Mouse (Mus musculus): ENCODE results near the gene Rasgef1a. TPM values are rescaled to one million over a fixed set of nuclear protein-coding genes. Genes with fewer than 3 reads are reported as not detected.
A peak's percentile ranks its signal among the peaks of the same experiment; 100 is the strongest.

The Rasgef1a gene
- polyA plus RNA-seq, 1 experiment from 2014 or later, result 0.19 TPM

GRCm38 (mm10) chr6:118072176-118072575 lies 60.9 kb downstream of the Rasgef1a start:
- ATAC-seq (ENCODE audit: insufficient number of reproducible peaks, insufficient read depth, low FRiP score, low read depth), result no peak
- Histone ChIP-seq H3K4me2 (ENCODE audit: low read length) (no peak overlapping the region), H3K9me3 (ENCODE audit: control insufficient read depth, low read length) (no peaks in the 10 kb centered on the region), H3K27ac (replicated peaks in 1 of 2; ENCODE audit: control insufficient read depth in 1 of 2, insufficient read depth in 1 of 2, low read depth in 2 of 2, low read length in 2 of 2) (no peak overlapping the region), H3K4me1 (ENCODE audit: control insufficient read depth in 2 of 2, insufficient read depth in 2 of 2, low read length in 2 of 2) (peaks cover 14 to 18% of the 10 kb centered on the region in 2 experiments), H3K9ac (ENCODE audit: low read length) (no peak overlapping the region), H3K4me3 (ENCODE audit: control insufficient read depth in 1 of 2, insufficient read depth in 1 of 2, low read depth in 1 of 2, low read length in 2 of 2) (no peak overlapping the region), H3K36me3 (ENCODE audit: control insufficient read depth, insufficient read depth, low read length) (no peaks in the 10 kb centered on the region), H3K27me3 (ENCODE audit: control insufficient read depth, insufficient read depth, low read length) (peaks cover 4% of the 10 kb centered on the region; the same call in 1 of the 2 replicates)
- WGBS, result 80% methylated on average over 1 of the region's 1 CpGs

- H3K36me3 ChIP-seq (ENCODE audit: control insufficient read depth, insufficient read depth, low read length), result no peaks in the 10 kb centered on the region
- ATAC-seq (ENCODE audit: insufficient number of reproducible peaks, insufficient read depth, low FRiP score, low read depth), result no peak
- H3K4me1 ChIP-seq (ENCODE audit: control insufficient read depth in 2 of 2, insufficient read depth in 2 of 2, low read length in 2 of 2), result peaks cover 13 to 18% of the 10 kb centered on the region in 2 experiments
- H3K4me2 ChIP-seq (ENCODE audit: low read length), result peak overlapping the region; percentile 31
- H3K4me3 ChIP-seq (ENCODE audit: control insufficient read depth in 1 of 2, insufficient read depth in 1 of 2, low read depth in 1 of 2, low read length in 2 of 2), result no peak overlapping the region
- peak overlapping the region; percentile 20 to 58; a peak in 2 of 4 replicates for H3K27ac ChIP-seq (replicated peaks in 1 of 2; ENCODE audit: control insufficient read depth in 1 of 2, insufficient read depth in 1 of 2, low read depth in 2 of 2, low read length in 2 of 2)
- H3K27me3 ChIP-seq (ENCODE audit: control insufficient read depth, insufficient read depth, low read length), result peaks cover 5% of the 10 kb centered on the region; the same call in 1 of the 2 replicates
- H3K9me3 ChIP-seq (ENCODE audit: control insufficient read depth, low read length), result no peaks in the 10 kb centered on the region
- peak overlapping the region; percentile 8; the same call in 1 of the 2 replicates for H3K9ac ChIP-seq (ENCODE audit: low read length)
- 15% methylated on average over 3 of the region's 3 CpGs for WGBS
Observed at GRCm38 (mm10) chr6:118074151-118074550, 62.9 kb downstream of the Rasgef1a start.

- Histone ChIP-seq H3K27ac (replicated peaks in 1 of 2; ENCODE audit: control insufficient read depth in 1 of 2, insufficient read depth in 1 of 2, low read depth in 2 of 2, low read length in 2 of 2) (no peak overlapping the region), H3K9ac (ENCODE audit: low read length) (no peak overlapping the region), H3K9me3 (ENCODE audit: control insufficient read depth, low read length) (no peaks in the 10 kb centered on the region), H3K4me1 (ENCODE audit: control insufficient read depth in 2 of 2, insufficient read depth in 2 of 2, low read length in 2 of 2) (peaks cover 13 to 18% of the 10 kb centered on the region in 2 experiments), H3K36me3 (ENCODE audit: control insufficient read depth, insufficient read depth, low read length) (no peaks in the 10 kb centered on the region), H3K27me3 (ENCODE audit: control insufficient read depth, insufficient read depth, low read length) (peaks cover 11% of the 10 kb centered on the region), H3K4me2 (ENCODE audit: low read length) (no peak overlapping the region), H3K4me3 (ENCODE audit: control insufficient read depth in 1 of 2, insufficient read depth in 1 of 2, low read depth in 1 of 2, low read length in 2 of 2) (no peak overlapping the region)
- ATAC-seq (ENCODE audit: insufficient number of reproducible peaks, insufficient read depth, low FRiP score, low read depth), result no peak
- 51% methylated on average over 3 of the region's 3 CpGs for WGBS
Observed at GRCm38 (mm10) chr6:118076256-118076655, 65.0 kb downstream of the Rasgef1a start.

GRCm38 (mm10) chr6:118076748-118077147 lies 65.5 kb downstream of the Rasgef1a start:
- ATAC-seq (ENCODE audit: insufficient number of reproducible peaks, insufficient read depth, low FRiP score, low read depth), result no peak
- 63% methylated on average over 8 of the region's 8 CpGs for WGBS

GRCm38 (mm10) chr6:118077421-118077820 lies 66.2 kb downstream of the Rasgef1a start:
- Histone ChIP-seq H3K27me3 (ENCODE audit: control insufficient read depth, insufficient read depth, low read length) (peaks cover 11% of the 10 kb centered on the region), H3K36me3 (ENCODE audit: control insufficient read depth, insufficient read depth, low read length) (no peaks in the 10 kb centered on the region), H3K27ac (replicated peaks in 1 of 2; ENCODE audit: control insufficient read depth in 1 of 2, insufficient read depth in 1 of 2, low read depth in 2 of 2, low read length in 2 of 2) (no peak overlapping the region), H3K9me3 (ENCODE audit: control insufficient read depth, low read length) (no peaks in the 10 kb centered on the region), H3K4me2 (ENCODE audit: low read length) (no peak overlapping the region), H3K4me3 (ENCODE audit: control insufficient read depth in 1 of 2, insufficient read depth in 1 of 2, low read depth in 1 of 2, low read length in 2 of 2) (no peak overlapping the region), H3K9ac (ENCODE audit: low read length) (no peak overlapping the region), H3K4me1 (ENCODE audit: control insufficient read depth in 2 of 2, insufficient read depth in 2 of 2, low read length in 2 of 2) (peaks cover 13 to 18% of the 10 kb centered on the region in 2 experiments)
- no peak for ATAC-seq (ENCODE audit: insufficient number of reproducible peaks, insufficient read depth, low FRiP score, low read depth)
- 57% methylated on average over 7 of the region's 7 CpGs for WGBS

More at GRCm38 (mm10) chr6:118076748-118077147, 65.5 kb downstream of the Rasgef1a start:
- peaks cover 13 to 18% of the 10 kb centered on the region in 2 experiments for H3K4me1 ChIP-seq (ENCODE audit: control insufficient read depth in 2 of 2, insufficient read depth in 2 of 2, low read length in 2 of 2)
- H3K27ac ChIP-seq (replicated peaks in 1 of 2; ENCODE audit: control insufficient read depth in 1 of 2, insufficient read depth in 1 of 2, low read depth in 2 of 2, low read length in 2 of 2), result no peak overlapping the region
- H3K4me3 ChIP-seq (ENCODE audit: control insufficient read depth in 1 of 2, insufficient read depth in 1 of 2, low read depth in 1 of 2, low read length in 2 of 2), result no peak overlapping the region
- no peaks in the 10 kb centered on the region for H3K36me3 ChIP-seq (ENCODE audit: control insufficient read depth, insufficient read depth, low read length)
- peaks cover 11% of the 10 kb centered on the region for H3K27me3 ChIP-seq (ENCODE audit: control insufficient read depth, insufficient read depth, low read length)
- no peak overlapping the region for H3K4me2 ChIP-seq (ENCODE audit: low read length)
- no peak overlapping the region for H3K9ac ChIP-seq (ENCODE audit: low read length)
- H3K9me3 ChIP-seq (ENCODE audit: control insufficient read depth, low read length), result no peaks in the 10 kb centered on the region

- Histone ChIP-seq H3K4me3 (ENCODE audit: control insufficient read depth in 1 of 2, insufficient read depth in 1 of 2, low read depth in 1 of 2, low read length in 2 of 2) (no peak overlapping the region), H3K27ac (replicated peaks in 1 of 2; ENCODE audit: control insufficient read depth in 1 of 2, insufficient read depth in 1 of 2, low read depth in 2 of 2, low read length in 2 of 2) (no peak overlapping the region), H3K36me3 (ENCODE audit: control insufficient read depth, insufficient read depth, low read length) (no peaks in the 10 kb centered on the region), H3K27me3 (ENCODE audit: control insufficient read depth, insufficient read depth, low read length) (peaks cover 11% of the 10 kb centered on the region), H3K9me3 (ENCODE audit: control insufficient read depth, low read length) (no peaks in the 10 kb centered on the region), H3K4me1 (ENCODE audit: control insufficient read depth in 2 of 2, insufficient read depth in 2 of 2, low read length in 2 of 2) (peaks cover 9 to 13% of the 10 kb centered on the region in 2 experiments), H3K4me2 (ENCODE audit: low read length) (no peak overlapping the region), H3K9ac (ENCODE audit: low read length) (no peak overlapping the region)
- WGBS, result 73% methylated on average over 10 of the region's 10 CpGs
- ATAC-seq (ENCODE audit: insufficient number of reproducible peaks, insufficient read depth, low FRiP score, low read depth), result no peak
Observed at GRCm38 (mm10) chr6:118078751-118079150, 67.5 kb downstream of the Rasgef1a start.

GRCm38 (mm10) chr6:118079292-118079691 lies 68.1 kb downstream of the Rasgef1a start:
- no peak overlapping the region for H3K4me3 ChIP-seq (ENCODE audit: control insufficient read depth in 1 of 2, insufficient read depth in 1 of 2, low read depth in 1 of 2, low read length in 2 of 2)
- H3K27me3 ChIP-seq (ENCODE audit: control insufficient read depth, insufficient read depth, low read length), result peaks cover 11% of the 10 kb centered on the region
- peaks cover 4 to 7% of the 10 kb centered on the region in 2 experiments for H3K4me1 ChIP-seq (ENCODE audit: control insufficient read depth in 2 of 2, insufficient read depth in 2 of 2, low read length in 2 of 2)
- no peaks in the 10 kb centered on the region for H3K9me3 ChIP-seq (ENCODE audit: control insufficient read depth, low read length)
- no peak overlapping the region for H3K9ac ChIP-seq (ENCODE audit: low read length)
- no peak overlapping the region for H3K27ac ChIP-seq (replicated peaks in 1 of 2; ENCODE audit: control insufficient read depth in 1 of 2, insufficient read depth in 1 of 2, low read depth in 2 of 2, low read length in 2 of 2)
- 64% methylated on average over 3 of the region's 3 CpGs for WGBS
- no peak for ATAC-seq (ENCODE audit: insufficient number of reproducible peaks, insufficient read depth, low FRiP score, low read depth)
- no peaks in the 10 kb centered on the region for H3K36me3 ChIP-seq (ENCODE audit: control insufficient read depth, insufficient read depth, low read length)
- no peak overlapping the region for H3K4me2 ChIP-seq (ENCODE audit: low read length)
